In the genomic region with DNA sequence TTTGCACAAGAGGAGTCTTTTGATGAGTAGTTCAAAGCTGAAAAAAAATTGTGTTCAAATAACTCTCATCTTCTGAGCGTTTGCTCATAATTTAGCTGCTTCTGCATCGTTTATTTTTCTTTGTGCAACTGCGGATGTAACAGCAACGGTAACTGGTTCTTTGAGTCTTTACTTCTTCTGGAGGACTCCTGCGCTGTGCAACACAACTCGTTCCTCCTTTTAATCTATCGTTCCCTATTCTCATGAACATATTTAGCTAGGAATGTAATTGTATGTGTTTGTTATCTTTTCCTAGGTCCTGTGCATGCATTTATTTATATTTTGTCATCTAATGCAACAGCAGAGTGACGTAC, we compare ENCODE assay signal across 11 mouse cellular contexts.
DNase-seq lines count a peak whose midpoint lies in the region; ATAC-seq lines count a peak whose summit lies in the region.
"Had no signal": no experiment of that assay in that cellular context is flagged by ENCODE, and none has a peak within 500 bp of the region (broad histone marks: within the 10 kb centered on the region; RNA-seq: fewer than 3 reads in every experiment).

No protein-coding gene starts in this region.

- no peak for ATAC-seq in heart, embryonic 16.5 days (replicated peaks; ENCODE audit: extremely low read depth, insufficient read depth, low FRiP score)
- no peak for ATAC-seq in midbrain, embryonic 12.5 days (ENCODE audit: low FRiP score, low read depth)
- no peak for ATAC-seq in midbrain, embryonic 11.5 days (ENCODE audit: low FRiP score)
- no peak for ATAC-seq in limb, embryonic 15.5 days (ENCODE audit: insufficient number of reproducible peaks, low FRiP score, low TSS enrichment, low read depth)

- no peaks in the 10 kb centered on the region for H3K27me3 ChIP-seq in heart, embryonic 16.5 days (ENCODE audit: control insufficient read depth, insufficient read depth, low read length)
- H3K27me3 ChIP-seq in midbrain, embryonic 12.5 days, result no peaks in the 10 kb centered on the region
- no peaks in the 10 kb centered on the region for H3K27me3 ChIP-seq in midbrain, embryonic 11.5 days (ENCODE audit: control insufficient read depth, insufficient read depth, low read length)
- no peaks in the 10 kb centered on the region for H3K27me3 ChIP-seq in limb, embryonic 15.5 days
- H3K27me3 ChIP-seq: CH12.LX; megakaryocyte, embryonic 14.5 days had no signal

- no peak overlapping the region for H3K9ac ChIP-seq in heart, embryonic 16.5 days (ENCODE audit: low read length)
- no peak overlapping the region for H3K9ac ChIP-seq in midbrain, embryonic 12.5 days (replicated peaks)
- no peak overlapping the region for H3K9ac ChIP-seq in midbrain, embryonic 11.5 days (ENCODE audit: low read length)
- H3K9ac ChIP-seq in limb, embryonic 15.5 days, result no peak overlapping the region

- DNase-seq in heart, adult 8-10 months (ENCODE audit: low spot score), result no peak
- no peak for DNase-seq in midbrain, embryonic 11.5 days (ENCODE audit: low spot score, missing footprints)
- no peak for DNase-seq in urinary bladder, postnatal 25 days (ENCODE audit: low spot score)
- DNase-seq in embryo, embryonic 9.5 days (ENCODE audit: extremely low spot score), result no peak
- DNase-seq in cerebellum, adult 11-12 months, result no peak
- DNase-seq: thymus, adult 18-20 months had no signal

- no peaks in the 10 kb centered on the region for H3K9me3 ChIP-seq in heart, embryonic 16.5 days (replicated peaks; ENCODE audit: control insufficient read depth, low read length)
- no peaks in the 10 kb centered on the region for H3K9me3 ChIP-seq in midbrain, embryonic 12.5 days
- no peaks in the 10 kb centered on the region for H3K9me3 ChIP-seq in midbrain, embryonic 11.5 days (ENCODE audit: control insufficient read depth, low read length)
- H3K9me3 ChIP-seq in limb, embryonic 15.5 days, result no peaks in the 10 kb centered on the region
- H3K9me3 ChIP-seq: megakaryocyte, embryonic 14.5 days had no signal

- H3K27ac ChIP-seq in heart, embryonic 16.5 days (ENCODE audit: low read length), result no peak overlapping the region
- no peak overlapping the region for H3K27ac ChIP-seq in midbrain, embryonic 12.5 days (replicated peaks)
- no peak overlapping the region for H3K27ac ChIP-seq in midbrain, embryonic 11.5 days (ENCODE audit: low read depth, low read length)
- H3K27ac ChIP-seq in limb, embryonic 15.5 days, result no peak overlapping the region

- peak overlapping the region; percentile 22 for H3K4me3 ChIP-seq in heart, embryonic 16.5 days (ENCODE audit: low read length)
- H3K4me3 ChIP-seq in midbrain, embryonic 12.5 days, result no peak overlapping the region; the same call in 1 of the 2 replicates
- H3K4me3 ChIP-seq in midbrain, embryonic 11.5 days (ENCODE audit: low read depth, low read length), result no peak overlapping the region
- H3K4me3 ChIP-seq in limb, embryonic 15.5 days, result no peak overlapping the region

- no peaks in the 10 kb centered on the region for H3K36me3 ChIP-seq in heart, embryonic 16.5 days (ENCODE audit: control insufficient read depth, insufficient read depth)
- H3K36me3 ChIP-seq in midbrain, embryonic 12.5 days, result no peaks in the 10 kb centered on the region
- H3K36me3 ChIP-seq in midbrain, embryonic 11.5 days (ENCODE audit: control insufficient read depth, insufficient read depth, low read length), result no peaks in the 10 kb centered on the region
- no peaks in the 10 kb centered on the region for H3K36me3 ChIP-seq in limb, embryonic 15.5 days

- H3K4me2 ChIP-seq in heart, embryonic 16.5 days (ENCODE audit: low read depth, low read length), result peak overlapping the region; percentile 58
- H3K4me2 ChIP-seq in midbrain, embryonic 12.5 days (replicated peaks), result peak overlapping the region; percentile 42
- no peak overlapping the region for H3K4me2 ChIP-seq in midbrain, embryonic 11.5 days
- peak overlapping the region; percentile 34; the same call in 1 of the 2 replicates for H3K4me2 ChIP-seq in limb, embryonic 15.5 days

- 68% methylated on average over 8 of the region's 8 CpGs for WGBS in heart, embryonic 16.5 days
- 72% methylated on average over 8 of the region's 8 CpGs for WGBS in midbrain, embryonic 12.5 days
- 77% methylated on average over 8 of the region's 8 CpGs for WGBS in midbrain, embryonic 11.5 days
- WGBS in limb, embryonic 15.5 days, result 78% methylated on average over 8 of the region's 8 CpGs

- H3K4me1 ChIP-seq in heart, embryonic 16.5 days (ENCODE audit: control insufficient read depth, insufficient read depth, low read length), result no peaks in the 10 kb centered on the region
- peaks cover 7% of the 10 kb centered on the region; the same call in 1 of the 2 replicates for H3K4me1 ChIP-seq in midbrain, embryonic 12.5 days
- peaks cover 2% of the 10 kb centered on the region; the same call in 1 of the 2 replicates for H3K4me1 ChIP-seq in midbrain, embryonic 11.5 days (ENCODE audit: control insufficient read depth, insufficient read depth, low read length)
- 0 out of 2 replicates have a peak, but pooled peaks cover 2% of the 10 kb centered on the region for H3K4me1 ChIP-seq in limb, embryonic 15.5 days
